Mouse (Mus musculus) ovary, postnatal 10 days (tissue): ENCODE data around the gene Acads.
"Not testable (repeated sequence)": the region's sequence is repeated elsewhere in the genome, so short reads cannot be mapped to it uniquely, and the experiment has no call there.

Experiments used
- DNase-seq: peaks from one replicate; pipeline ENCODE4 v3.0.0; 2022; ENCODE audit warnings: low spot score

Gene Acads

DNA sequence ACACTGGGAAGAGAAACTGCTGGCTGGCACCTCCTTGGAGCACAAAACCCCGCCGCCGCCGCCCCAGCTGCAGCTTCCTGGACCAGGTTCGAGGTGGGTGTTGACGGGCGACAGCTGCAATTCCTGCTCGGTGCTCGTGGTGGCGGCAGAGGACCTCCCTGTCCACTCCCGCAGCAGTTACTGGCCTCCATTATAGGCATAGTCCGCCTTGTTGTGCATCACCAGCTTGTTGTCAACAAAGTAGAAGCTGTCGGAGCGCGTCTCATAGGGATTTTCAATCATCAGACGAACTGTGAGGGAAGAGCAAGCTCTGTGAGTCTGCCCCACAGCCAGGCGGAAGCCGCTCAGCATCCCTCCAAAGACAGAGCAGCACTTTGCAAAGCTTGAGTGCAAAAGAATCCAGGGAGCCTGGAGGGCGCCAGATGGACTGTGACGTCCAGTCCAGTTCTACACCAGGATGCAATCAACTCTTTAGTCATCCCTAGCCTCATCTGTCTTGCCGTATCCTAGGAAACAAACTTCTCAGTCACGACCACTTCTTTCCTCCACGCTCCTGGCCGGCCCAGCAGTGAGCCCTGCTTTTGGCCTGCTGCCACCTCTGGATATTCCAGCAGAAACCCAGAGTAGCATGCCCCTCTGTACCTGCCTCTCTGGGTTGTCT, 6.2 kb upstream of the Acads start:
- peak; percentile 69 for DNase-seq

DNA sequence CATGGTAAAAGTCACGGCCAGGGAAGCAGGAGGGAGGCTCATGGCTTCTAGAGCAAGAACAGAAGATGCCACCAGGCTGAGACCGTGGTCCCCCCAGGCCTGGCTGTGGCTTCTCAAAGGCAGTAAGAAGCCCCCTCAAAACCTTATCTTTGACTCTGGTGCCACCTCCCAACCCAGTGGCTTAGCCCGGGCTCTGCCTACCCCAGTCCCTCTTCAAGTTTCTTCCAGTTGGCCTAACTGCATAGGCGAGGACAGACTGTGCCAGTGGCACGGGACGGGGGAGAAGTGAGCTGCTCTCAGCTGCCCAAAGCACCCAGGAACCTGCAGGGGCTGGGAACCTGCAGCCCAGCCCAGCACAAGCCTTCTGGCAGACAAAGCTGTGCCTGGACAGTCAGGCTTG, 5.5 kb upstream of the Acads start:
- DNase-seq, result no peak

DNA sequence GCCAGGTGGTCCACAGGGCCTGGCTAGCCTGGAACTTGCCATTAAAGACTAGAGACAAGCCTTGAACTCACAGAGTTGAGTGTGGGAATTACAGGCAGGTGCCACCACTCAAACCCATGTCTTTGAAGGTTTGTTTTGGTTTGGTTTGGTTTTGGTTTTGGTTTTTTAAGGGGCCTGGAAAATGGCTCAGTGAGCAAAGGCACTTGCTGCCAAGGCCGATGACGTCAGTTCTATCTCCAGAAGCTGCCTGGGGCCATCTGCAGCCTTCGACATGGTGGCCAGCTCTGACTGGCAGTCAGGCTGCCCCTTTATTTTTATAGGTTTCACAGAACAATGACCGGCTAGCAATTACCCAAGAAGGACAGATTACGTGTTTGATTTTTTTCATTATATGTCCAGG, 1.8 kb upstream of the Acads start:
- DNase-seq, result no peak

DNA sequence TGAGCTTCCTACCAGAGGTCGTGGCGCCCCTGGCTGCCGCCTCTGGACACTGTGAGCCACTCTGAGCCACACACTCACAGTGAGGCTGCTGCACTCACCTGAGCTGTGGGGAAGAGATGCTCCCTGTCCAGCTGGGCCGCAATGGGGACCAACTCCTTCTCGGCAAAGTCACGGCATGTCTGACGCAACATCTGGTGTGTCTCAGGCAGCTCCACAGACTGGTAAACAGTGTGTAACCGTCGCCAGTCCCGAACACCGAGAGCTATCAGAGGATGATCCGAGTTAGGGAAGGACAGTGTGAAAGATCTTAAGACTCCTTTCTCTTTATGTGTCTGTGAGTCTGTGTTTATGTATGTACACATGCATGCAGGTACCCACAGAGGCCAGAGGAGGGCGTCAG, 1.7 kb downstream of the Acads start:
- no peak for DNase-seq

DNA sequence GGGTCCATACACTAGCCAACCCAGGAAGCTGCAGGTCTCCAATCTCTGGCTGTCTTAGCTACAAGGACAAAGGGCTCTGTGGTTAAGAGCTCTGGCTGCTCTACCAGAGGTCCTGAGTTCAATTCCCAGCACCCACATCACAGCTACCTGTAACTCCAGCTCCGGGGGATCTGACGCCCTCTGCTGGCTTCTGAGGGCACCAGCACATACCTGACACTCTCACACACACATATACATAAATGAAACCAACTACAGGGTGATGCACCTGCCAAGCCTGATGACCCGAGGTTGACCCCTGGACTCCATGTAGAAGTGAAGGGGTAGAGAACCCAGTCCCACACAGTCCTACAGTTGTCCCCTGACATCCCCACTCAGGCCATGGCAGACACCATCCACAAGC, 2.7 kb downstream of the Acads start:
- no peak for DNase-seq

DNA sequence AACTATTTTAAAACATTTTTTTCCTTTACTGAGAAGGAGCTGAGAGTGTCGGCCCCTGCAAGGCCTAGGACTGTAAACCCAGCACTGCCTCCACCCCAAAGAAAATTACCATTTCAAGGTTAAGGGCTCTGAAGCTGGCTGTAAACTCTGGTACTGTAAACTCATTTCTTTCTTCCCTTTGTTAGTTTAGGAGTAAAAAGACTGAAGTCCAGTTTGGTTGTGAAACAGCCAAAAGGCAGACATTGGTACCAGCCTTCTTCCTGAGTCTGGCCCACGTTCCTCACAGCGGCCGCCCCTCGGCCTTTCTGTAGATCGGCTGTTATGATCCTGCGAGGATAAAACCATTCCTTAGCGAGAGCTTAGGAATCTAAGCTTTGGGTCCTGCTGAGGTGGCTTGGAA, 4.6 kb downstream of the Acads start:
- DNase-seq, result no peak

DNA sequence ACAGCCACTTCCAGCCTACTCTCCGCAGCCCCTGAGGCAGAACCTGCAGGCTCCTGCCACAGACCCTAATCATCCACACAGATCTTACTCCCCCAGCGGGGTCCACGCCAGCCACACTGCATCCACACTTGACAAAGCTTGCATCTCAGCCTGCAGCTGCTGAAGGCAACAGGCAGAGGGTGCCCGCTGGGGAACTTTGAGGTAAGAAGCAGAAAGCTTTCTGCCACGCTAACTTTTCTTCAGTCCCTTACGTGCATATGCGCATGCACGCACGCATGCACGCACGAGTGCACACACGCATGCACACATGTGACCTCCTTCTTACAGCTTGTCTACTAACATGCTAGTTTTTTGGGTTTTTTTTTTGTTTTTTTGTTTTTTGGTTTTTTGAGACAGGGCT, 5.9 kb downstream of the Acads start:
- no peak for DNase-seq

DNA sequence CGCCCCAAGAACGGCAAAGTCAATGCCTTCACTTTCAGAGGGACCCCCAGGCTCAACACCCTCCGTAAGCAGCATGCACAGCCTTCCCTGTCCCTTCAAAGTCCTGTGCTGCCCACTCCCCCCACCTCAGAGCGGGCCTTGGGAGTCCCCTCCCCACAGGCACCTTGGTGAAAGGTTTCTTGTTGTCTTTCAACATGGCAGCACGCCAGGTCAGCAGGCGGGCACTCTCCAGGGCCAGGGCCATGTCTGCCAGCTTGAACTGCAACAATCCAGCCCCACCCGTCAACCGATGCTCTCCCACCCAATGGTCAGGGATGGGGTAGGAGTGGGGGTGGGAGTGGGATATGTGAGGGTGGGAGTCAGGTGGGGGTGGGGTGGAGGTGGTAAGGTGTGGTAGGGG, 8.0 kb downstream of the Acads start:
- no peak for DNase-seq

DNA sequence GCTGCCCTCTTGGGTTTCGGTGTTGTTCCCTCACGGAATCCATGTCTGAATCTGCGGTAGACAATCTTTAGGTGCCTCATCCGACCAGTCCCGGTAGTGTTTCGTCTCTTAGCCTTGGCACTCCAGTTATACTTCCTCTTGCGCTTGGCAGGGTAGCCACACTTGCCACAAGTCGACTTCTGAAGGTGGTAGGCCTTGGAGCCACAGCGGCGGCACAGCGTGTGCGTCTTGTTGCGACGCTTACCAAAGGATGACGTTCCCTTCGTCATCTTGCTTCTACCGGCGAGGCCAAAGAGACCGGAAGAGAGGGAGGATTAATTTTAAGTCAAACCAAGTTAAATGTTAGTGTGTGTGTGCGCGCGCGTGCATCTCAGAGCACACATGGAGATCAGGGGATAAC, 15.9 kb downstream of the Acads start:
- not testable (repeated sequence) for DNase-seq

DNA sequence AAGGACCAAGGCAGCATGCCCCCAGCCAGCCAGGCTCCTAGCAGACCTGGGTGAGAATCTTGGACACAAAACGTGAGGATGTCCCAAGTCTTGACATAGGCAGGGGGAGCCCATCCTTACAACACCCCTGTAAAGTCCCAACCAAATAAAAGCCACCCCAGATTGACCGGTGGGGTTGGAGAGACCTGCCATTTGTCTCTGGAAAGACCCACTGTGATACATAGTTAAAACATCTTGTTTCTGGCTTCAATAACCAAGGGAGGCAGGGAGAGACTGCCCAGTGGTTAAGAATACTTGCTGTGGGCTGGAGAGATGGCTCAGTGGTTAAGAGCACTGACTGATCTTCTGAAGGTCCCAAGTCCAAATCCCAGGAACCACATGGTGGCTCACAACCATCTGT, 16.9 kb downstream of the Acads start:
- no peak for DNase-seq

DNA sequence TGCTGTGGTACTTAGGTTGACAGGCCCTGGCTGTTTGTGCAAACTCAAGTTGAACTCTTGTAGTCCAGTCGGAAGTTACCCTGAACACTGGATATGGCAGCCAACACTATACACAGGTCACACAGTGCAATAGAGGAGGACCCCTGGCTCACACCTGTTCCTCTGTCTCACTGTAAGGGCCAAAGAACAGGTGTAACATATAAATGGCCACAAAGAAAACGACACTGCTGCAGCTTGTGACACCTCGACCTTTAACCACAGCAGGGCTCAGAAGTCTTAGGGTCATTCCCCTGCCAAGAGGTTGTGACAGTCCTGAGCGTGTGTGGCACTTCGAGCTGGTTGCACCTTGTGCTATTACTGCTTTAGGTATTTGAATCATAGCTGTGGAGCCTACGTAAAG, 18.7 kb downstream of the Acads start:
- DNase-seq, result no peak

DNA sequence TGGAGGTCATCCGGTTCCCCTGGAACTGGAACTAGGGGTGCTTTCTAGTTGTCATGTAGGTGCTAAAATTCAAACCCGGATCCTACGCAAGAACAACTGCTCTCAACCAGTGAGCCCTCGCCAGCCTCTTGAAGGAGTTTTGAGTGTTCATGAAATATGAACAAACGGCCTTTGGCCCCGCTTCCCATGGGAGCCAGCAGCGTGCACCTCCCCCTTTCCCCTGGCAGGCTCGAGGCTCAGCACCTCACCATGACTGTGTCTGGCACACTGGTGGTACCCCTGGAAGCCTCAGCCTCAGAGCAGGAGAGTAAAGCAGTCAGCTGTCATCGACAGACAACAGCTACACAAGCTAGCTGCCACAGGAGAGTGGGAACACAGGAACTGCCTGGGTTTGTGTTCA, 19.2 kb downstream of the Acads start:
- DNase-seq, result no peak

DNA sequence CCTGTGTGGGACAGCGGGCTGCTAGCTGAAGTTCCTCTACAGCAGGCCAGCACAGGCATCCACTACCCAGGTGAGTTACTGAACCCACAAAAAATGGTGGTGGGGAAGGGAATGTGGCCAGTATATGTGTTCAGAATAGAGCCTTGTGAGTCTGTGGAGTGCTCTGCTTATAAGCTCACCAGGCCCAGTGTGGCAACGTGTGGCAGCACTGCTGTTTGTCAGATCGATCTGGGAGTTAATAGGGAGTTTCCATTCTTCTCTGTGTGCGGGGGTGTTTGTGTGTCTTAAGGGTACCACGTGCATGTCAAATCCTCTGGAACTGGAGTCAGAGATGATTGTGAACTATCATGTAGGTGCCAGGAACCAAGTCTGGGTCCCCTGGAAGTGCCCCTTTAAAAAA, 19.6 kb downstream of the Acads start:
- DNase-seq, result no peak

DNA sequence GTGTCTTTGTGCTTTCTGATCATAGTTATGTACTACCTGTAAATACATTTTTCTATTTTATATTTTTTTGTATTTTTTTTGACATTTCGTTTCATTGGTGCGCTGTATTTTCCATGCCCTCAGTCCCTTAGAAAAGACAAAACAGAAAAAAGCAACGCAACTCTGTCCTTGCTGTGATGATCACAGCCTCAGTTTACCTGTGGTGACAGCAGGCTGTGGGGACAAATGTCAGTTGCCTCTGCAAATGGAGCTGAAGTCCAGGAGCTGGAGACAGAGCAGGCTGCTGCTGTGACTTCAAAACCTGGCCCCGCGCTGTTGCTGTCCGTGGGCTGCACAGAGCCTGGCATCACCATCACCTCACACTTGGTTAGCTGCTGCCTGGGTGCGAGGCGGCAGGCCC, 21.0 kb downstream of the Acads start, which contains the start of gene Gm10401:
Gene Gm10401 (minus strand): TSS at position 101 of the 400 bp plus-strand sequence.
- DNase-seq, result no peak

DNA sequence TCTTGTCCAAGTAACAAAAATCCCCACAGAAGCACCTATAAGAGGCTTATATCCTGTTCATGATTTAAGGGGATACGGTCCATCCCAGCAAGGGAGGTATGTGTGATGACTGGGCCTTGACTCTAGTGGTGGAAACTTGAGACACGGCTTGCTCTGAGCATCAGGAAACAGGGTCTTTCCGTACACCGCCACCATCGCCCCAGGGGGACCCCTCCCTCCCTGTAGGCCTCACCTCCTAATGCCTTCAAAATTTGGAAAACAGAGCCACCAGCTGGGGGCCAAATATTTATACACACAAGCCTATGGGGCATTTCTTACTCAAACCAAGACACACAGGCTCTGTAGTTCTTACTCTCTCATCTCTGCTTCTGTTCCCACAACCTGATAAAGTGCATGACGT, 27.4 kb downstream of the Acads start:
- DNase-seq, result no peak

DNA sequence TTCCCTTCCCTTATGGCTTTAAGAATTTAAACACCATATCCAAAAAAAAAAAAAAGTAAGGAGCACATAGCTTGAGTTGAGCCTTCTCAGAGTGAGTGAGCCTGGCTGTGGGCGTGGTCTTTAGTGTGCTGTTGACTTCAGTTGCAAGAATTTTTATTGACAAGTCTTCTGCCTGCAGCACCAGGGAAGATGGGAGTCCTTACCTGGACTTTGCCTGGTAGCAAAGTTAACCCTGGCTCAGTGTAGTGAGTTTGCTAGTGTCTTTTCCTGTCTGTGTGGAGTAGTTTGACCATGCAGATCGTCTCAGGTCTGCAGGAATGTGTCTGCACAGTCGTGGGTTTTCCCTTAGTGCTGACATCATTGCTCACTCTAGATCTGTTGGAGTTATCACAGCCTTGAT, 28.1 kb downstream of the Acads start:
- DNase-seq, result no peak

DNA sequence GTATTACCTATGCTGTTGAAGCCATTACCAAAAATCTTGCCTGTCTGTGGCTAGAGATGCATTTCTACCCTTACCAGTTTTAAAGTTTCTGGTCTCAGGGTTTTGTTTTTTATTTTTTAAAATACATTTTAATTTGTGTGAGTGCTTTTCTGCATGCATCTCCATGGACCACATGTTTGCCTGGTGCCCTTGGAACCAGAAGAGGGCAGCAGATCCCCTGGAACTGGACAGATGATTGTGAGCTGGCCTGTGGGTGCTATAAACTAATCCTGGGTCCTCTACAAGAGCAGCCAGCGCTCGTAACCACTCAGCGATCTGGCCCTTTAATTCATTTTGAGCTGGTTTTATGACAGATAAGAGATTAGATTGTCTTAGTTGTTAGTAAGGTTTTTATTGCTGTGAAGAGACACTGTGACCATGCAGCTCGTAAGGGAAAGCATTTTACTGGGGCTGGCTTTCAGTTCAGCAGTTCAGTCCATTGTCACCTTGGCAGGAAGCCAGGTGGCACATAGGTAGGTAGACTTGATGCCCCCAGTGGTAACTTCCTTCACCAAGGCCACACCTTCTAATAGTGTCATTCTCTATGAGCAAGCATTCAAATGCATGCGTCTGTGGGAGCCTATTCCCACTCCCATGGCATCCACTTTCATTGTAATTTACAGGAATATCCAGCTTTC, 29.4 kb downstream of the Acads start:
- no peak for DNase-seq

DNA sequence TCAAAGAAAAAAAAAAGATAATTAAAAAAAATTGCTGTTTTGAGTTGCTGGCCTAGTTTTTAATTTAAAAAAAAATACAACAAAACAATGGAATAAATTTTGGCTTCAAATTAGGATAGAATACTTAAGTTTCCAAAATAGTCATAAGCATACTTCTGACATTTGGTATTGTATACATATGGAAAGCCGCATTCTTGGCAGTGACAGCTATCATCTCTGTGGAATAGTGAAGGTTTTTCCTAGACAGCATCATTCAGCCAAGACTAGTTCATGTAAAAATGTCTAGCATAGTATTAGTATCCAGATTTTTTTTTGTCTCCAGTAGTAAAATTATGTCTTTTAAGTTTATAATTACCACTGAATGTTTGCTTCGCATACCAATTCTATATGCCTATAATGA, 33.5 kb downstream of the Acads start:
- DNase-seq, result no peak

DNA sequence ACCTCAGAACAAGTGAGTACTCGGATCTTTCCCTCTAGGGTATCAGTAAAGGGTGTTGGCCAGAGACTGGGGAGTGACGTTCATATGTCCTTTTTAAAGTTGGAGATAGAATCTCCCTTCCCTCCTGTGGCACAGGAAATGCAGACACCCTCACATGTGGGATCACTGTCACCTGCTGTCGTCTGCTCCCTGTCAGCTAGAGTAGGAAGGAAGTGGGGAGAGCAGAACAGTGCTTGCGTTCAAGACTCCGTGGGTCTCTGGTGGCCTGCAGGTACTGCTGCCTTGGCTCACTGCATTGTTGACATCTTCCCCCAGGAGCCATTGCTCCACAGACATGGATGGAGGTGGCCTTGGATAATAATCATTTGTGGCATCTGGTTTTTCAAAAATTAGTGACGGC, 35.7 kb downstream of the Acads start:
- no peak for DNase-seq

DNA sequence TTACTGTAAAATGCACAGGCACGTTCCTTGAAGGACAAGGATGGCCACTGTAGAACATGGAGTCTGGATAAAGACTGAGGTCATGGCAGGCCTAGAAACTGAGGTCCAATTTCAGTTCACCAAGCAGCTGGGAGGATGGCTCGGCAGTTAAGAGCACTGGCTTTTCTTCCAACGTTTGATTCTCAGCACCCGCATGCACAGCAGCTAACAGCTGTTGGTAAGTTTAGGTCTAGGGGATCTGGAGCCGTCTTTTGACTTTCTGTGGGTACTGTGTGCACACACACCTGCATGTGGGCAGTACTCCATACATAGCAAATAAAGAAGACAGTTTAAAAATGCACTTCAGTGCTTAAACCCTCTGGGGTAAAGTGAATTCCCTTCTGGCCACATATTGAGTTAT, 37.5 kb downstream of the Acads start:
- no peak for DNase-seq

DNA sequence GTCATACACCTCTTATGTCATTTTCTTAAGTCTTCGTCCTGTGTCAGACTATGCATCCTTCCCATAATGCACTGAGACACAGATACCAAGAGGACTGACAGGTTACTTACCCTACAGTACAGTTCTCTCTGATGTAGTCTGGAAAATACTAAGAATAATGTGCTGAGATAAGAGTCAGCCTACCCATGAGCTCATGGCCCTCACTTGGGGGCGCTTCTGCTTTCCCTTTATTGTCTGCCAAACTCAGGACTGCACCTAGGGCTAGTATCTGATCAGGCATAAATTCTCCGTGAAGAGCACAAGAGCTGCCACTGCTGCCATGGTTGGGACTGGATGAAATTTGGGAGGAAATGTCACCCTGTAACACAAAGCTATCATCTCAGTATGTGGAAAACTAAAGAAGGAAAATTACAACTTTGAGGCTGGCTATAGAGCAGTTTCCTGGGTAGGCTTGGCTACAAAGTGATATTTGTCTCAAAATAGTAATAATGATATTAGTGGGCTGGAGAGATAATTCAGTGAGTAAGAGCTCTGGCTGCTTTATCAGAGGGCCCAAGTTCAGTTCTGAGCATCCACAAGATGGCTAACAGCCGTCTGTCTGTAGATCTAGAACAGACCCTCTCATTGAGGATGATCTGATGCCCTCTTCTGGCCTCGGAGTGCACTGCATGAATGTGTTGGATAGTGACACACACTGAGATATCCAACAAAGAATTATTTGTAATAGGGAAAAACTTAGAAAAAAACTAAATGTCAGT, 42.8 kb downstream of the Acads start:
- DNase-seq, result peak; percentile 21

DNA sequence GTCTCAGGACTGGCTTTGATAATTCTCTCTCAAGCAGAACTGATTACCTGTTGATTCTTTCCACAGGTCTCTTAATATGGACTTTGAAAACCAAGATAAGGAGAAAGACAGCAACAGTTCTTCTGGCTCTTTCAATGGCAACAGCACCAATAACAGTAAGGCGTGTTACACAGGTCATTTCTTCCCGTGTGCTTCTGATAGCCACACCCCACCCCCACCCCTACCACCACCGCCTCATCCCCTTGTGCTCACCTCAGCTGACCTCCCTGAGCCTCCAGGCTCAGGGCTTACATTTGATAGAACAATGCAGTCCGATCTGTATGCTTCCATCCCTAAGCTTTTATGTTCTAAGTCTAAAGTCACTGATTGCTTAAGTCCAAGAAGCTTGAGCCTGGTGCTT, 44.4 kb downstream of the Acads start:
- no peak for DNase-seq

DNA sequence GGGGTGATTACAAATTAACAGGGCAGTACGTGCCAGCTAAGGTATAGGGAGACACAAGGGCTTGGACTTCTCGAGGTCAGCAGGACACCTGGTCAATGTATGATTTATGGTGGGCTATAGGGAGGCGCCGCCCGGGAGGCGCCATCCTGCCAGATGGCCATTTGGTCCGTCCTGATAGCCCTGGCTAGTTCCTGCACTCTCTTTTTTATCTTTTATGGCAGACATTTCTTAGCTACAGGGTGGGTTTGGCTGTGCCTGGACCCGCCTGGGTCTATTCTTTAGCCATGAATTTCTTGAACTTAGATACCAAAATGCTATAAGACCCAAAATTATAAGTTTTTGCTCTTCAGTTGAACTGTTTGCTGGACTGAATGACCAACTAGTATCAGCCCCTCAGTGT, 45.8 kb downstream of the Acads start:
- DNase-seq, result not testable (repeated sequence)
